Mouse (Mus musculus) limb, embryonic 14.5 days (tissue): ENCODE results near the gene Kremen2. TPM values are rescaled to one million over a fixed set of nuclear protein-coding genes. Genes with fewer than 3 reads are reported as not detected.

Experiments
- ATAC-seq: fragments of 200-750 bp; cut with Nextera tagmentation; 2 replicates; pipeline ENCODE4 v1.8.0; 2017; ENCODE audit warnings: low read depth, moderate number of reproducible peaks, moderate TSS enrichment; ENCODE audit not compliant: low FRiP score
- DNase-seq: peaks from one replicate; pipeline ENCODE4 v3.0.0-alpha.2; 2015; ENCODE audit warnings: low spot score
- H3K27ac ChIP-seq: fragments of 300-500 bp; sonication (generic); replicated peaks from 2 replicates; pipeline ENCODE4 v1.5.1; 2014; ENCODE audit warnings: low read depth, mild to moderate bottlenecking, low read length, moderate library complexity, mixed read lengths
- H3K27me3 ChIP-seq: fragments of 300-500 bp; sonication (generic); 2 replicates; pipeline ENCODE4 v1.6.1; 2014; ENCODE audit warnings: low read length, mixed read lengths; ENCODE audit not compliant: control insufficient read depth, insufficient read depth
- H3K36me3 ChIP-seq: fragments of 300-500 bp; sonication (generic); 2 replicates; pipeline ENCODE4 v1.6.1; 2014; ENCODE audit warnings: mild to moderate bottlenecking, low read length, moderate library complexity, mixed read lengths; ENCODE audit not compliant: control insufficient read depth, insufficient read depth
- H3K4me1 ChIP-seq: fragments of 300-500 bp; sonication (generic); 2 replicates; pipeline ENCODE4 v1.6.1; 2014; ENCODE audit warnings: antibody characterized with exemption, low read length, mixed read lengths; ENCODE audit not compliant: control insufficient read depth, insufficient read depth
- H3K4me2 ChIP-seq: fragments of 300-500 bp; sonication (generic); replicated peaks from 2 replicates; pipeline ENCODE4 v1.6.1; 2014; ENCODE audit warnings: low read depth, mild to moderate bottlenecking, low read length, moderate library complexity; ENCODE audit not compliant: severe bottlenecking
- H3K4me3 ChIP-seq: fragments of 300-500 bp; sonication (generic); replicated peaks from 2 replicates; pipeline ENCODE4 v1.5.1; 2014; ENCODE audit warnings: low read length
- H3K9ac ChIP-seq: fragments of 300-500 bp; sonication (generic); 2 replicates; pipeline ENCODE4 v1.6.1; 2014; ENCODE audit warnings: mild to moderate bottlenecking, low read depth, low read length, moderate library complexity; ENCODE audit not compliant: severe bottlenecking
- H3K9me3 ChIP-seq: fragments of 300-500 bp; sonication (generic); 2 replicates; pipeline ENCODE4 v1.6.1; 2016; ENCODE audit warnings: low read length; ENCODE audit not compliant: control insufficient read depth
- POLR2A ChIP-seq: fragments of 200-500 bp; IDR thresholded peaks from 2 replicates; pipeline ENCODE4 v1.8.0; 2012; ENCODE audit warnings: inconsistent platforms, mild to moderate bottlenecking, moderate library complexity, borderline replicate concordance; ENCODE audit not compliant: insufficient read depth, insufficient read length; ENCODE audit errors: extremely low read depth
- WGBS: fragments of 180-500 bp; shearing (Covaris S2); extraction: QIAGEN DNeasy Blood & Tissue Kit; methylation state at CpG from one replicate; pipeline ENCODE4 v1.1.7; 2014; 5-methylcytosine and 5-hydroxymethylcytosine counted together
- polyA plus RNA-seq, 2 experiments: library from polyadenylated mRNA; depleted of rRNA in 1 of 2; stranded (reverse) in 1 of 2; unstranded in 1 of 2; fragments of >200 nt; fragmentation: Nextera tagmentation in 1 of 2; extraction: Ambion mirVana in 1 of 2; gene quantifications; 2 replicates each; pipeline versions ENCODE4 v1.2.1 to v1.2.3; 2012 to 2014

The Kremen2 gene
- polyA plus RNA-seq, 2 experiments: 40.1 to 42.4 TPM

GRCm38 (mm10) chr17:23771284-23772218 lies 25.9 kb upstream of the Kremen2 start, which contains the start of gene Flywch1:
Gene Flywch1 (minus strand): TSS chr17:23771602.
- 0 out of 2 replicates have a peak, but pooled peaks have one; percentile 73 for TF ChIP-seq POLR2A
- 0 out of 2 replicates have a peak, but pooled peaks cover 5% of the 10 kb centered on the region for H3K36me3 ChIP-seq
- peak within 1 kb of the TSS; percentile 78 for H3K27ac ChIP-seq
- no peaks in the 10 kb centered on the region for H3K27me3 ChIP-seq
- peak within 1 kb of the TSS; percentile 66 for H3K4me2 ChIP-seq
- WGBS: 3% methylated on average over 43 of the region's 58 CpGs
- peak within 1 kb of the TSS; percentile 79 for H3K4me3 ChIP-seq
- peaks cover 6% of the 10 kb centered on the region; the same call in 1 of the 2 replicates for H3K4me1 ChIP-seq
- ATAC-seq (peak; percentile 98), DNase-seq (peak; percentile 100)
- H3K9ac ChIP-seq: peak within 1 kb of the TSS; percentile 94
- no peaks in the 10 kb centered on the region for H3K9me3 ChIP-seq

DNA sequence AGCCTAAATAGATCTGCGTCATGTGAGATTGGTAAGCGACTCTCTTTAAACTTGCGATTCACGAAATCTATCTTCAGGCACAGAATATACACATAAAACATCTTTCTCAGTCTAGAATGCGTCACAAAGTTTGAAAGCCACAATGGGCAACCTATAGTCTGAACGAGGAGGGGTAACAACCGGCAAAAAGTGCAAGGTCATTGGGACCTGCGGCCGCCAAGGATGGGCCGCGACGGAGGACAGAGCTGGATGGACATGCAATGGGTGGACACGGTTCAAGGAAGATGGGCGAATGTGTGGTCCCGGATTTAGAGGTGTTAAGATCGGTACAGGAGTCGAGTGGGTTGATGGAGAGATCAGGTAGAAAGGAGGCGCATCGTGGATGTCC lies 25.3 kb upstream of the Kremen2 start:
- ATAC-seq: 0 out of 2 replicates have a peak, but pooled peaks have one; percentile 4
- no peaks in the 10 kb centered on the region for H3K27me3 ChIP-seq
- no peak for TF ChIP-seq POLR2A

DNA sequence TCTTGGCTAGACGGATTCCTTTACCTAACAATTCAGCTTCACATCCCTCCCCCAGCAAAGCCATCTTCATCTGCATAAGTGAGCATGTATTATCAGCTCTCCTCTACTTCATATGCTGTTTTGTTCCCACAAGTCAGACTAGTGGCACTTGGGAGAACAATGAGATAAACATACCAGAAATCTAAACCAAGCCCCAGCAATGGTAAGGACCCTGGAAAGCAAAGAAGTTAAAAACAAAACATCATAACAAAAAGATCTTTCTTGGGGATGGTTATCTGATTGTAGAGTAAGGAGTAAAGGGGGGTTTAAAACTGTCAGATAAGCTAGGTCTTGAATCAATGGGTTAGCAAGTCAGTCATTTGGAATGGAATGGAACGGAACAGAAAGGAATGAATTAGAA lies 24.9 kb upstream of the Kremen2 start:
- ATAC-seq (no peak), DNase-seq (no peak)
- Histone ChIP-seq H3K9me3 (no peaks in the 10 kb centered on the region), H3K9ac (peak overlapping the region; percentile 94), H3K4me2 (peak overlapping the region; percentile 66), H3K27me3 (no peaks in the 10 kb centered on the region), H3K4me1 (peaks cover 6% of the 10 kb centered on the region; the same call in 1 of the 2 replicates), H3K4me3 (peak overlapping the region; percentile 79), H3K36me3 (0 out of 2 replicates have a peak, but pooled peaks cover 5% of the 10 kb centered on the region), H3K27ac (no peak overlapping the region)
- no peak for TF ChIP-seq POLR2A
- WGBS: 27% methylated on average over 2 of the region's 2 CpGs

More for the DNA sequence above, 25.3 kb upstream of the Kremen2 start:
- Histone ChIP-seq H3K36me3 (0 out of 2 replicates have a peak, but pooled peaks cover 5% of the 10 kb centered on the region), H3K9me3 (no peaks in the 10 kb centered on the region), H3K27ac (peak overlapping the region; percentile 78), H3K9ac (peak overlapping the region; percentile 94), H3K4me3 (peak overlapping the region; percentile 79), H3K4me2 (peak overlapping the region; percentile 66), H3K4me1 (peaks cover 6% of the 10 kb centered on the region; the same call in 1 of the 2 replicates)
- no peak for DNase-seq
- under 1% methylated on average over 19 of the region's 19 CpGs for whole genome bisulfite sequencing

GRCm38 (mm10) chr17:23762976-23763375 lies 17.3 kb upstream of the Kremen2 start:
- TF ChIP-seq POLR2A: no peak
- H3K27me3 ChIP-seq: no peaks in the 10 kb centered on the region
- no peak overlapping the region for H3K27ac ChIP-seq
- H3K36me3 ChIP-seq: peaks cover 50% of the 10 kb centered on the region
- no peak for DNase-seq
- no peak overlapping the region for H3K4me2 ChIP-seq
- WGBS: 94% methylated on average over 11 of the region's 11 CpGs
- no peaks in the 10 kb centered on the region for H3K4me1 ChIP-seq
- H3K9ac ChIP-seq: no peak overlapping the region
- no peak overlapping the region for H3K4me3 ChIP-seq
- no peak for ATAC-seq
- H3K9me3 ChIP-seq: no peaks in the 10 kb centered on the region

DNA sequence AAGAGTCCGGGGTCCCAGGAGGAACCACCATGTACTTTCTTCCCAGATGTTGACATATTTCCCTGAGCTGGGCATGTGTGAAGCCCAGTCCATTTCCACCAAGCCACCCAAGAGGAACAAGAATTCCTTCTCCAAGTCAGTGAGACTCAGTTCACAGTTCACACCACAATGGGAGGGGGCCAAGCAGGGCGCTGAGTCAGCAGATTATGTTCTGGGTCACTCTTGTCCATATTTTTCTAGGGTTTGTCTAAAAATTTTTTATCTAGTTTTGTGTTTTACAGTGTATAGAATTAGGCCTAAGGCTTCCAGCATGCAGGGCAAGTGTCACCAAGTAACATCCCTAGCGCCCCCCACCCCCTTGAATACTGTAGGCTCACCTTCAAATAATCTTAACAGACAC lies 15.5 kb upstream of the Kremen2 start:
- no peaks in the 10 kb centered on the region for H3K9me3 ChIP-seq
- peaks cover 68% of the 10 kb centered on the region for H3K36me3 ChIP-seq
- H3K27ac ChIP-seq: no peak overlapping the region
- ATAC-seq: no peak
- DNase-seq: no peak
- H3K4me1 ChIP-seq: no peaks in the 10 kb centered on the region
- WGBS: 95% methylated on average over 3 of the region's 3 CpGs
- no peak overlapping the region for H3K4me3 ChIP-seq
- no peak for TF ChIP-seq POLR2A
- H3K4me2 ChIP-seq: no peak overlapping the region
- H3K9ac ChIP-seq: no peak overlapping the region
- H3K27me3 ChIP-seq: no peaks in the 10 kb centered on the region
